Mouse (Mus musculus) Patski (cell line): ENCODE results near the gene Gm20388. TPM values are rescaled to one million over a fixed set of nuclear protein-coding genes. Genes with fewer than 3 reads are reported as not detected.

Experiments
- ATAC-seq: fragments of 100-300 bp; one replicate; pipeline ENCODE4 v1.8.0; 2021
- CTCF ChIA-PET: fragments of 350-600 bp; sonication (Branson Sonifier 250); formaldehyde crosslinking; loops from one replicate; lab custom pipeline; 2022; ENCODE audit warnings: inconsistent platforms; lab: Charles Lee
- POLR2A ChIA-PET: fragments of 350-600 bp; sonication (Branson Sonifier 250); formaldehyde crosslinking; loops from one replicate; lab custom pipeline; 2022; ENCODE audit warnings: antibody characterized with exemption, inconsistent platforms; lab: Charles Lee
- DNase-seq: peaks from one replicate; pipeline ENCODE4 v3.0.0-alpha.2; 2011; ENCODE audit warnings: low read depth, low spot score
- H3K27me3 ChIP-seq: fragments of 371-371 bp; one replicate; pipeline ENCODE4 v1.5.1; 2021
- CTCF ChIP-seq: fragments of 100-300 bp; IDR thresholded peaks from one replicate; pipeline ENCODE4 v1.5.1; 2021
- in situ Hi-C: fragments of 300-500 bp; cut with MboI; formaldehyde crosslinking; loops from 3 replicates; pipeline ENCODE4 v1.11.1; 2018; ENCODE audit warnings: low pct_unique_long_range_greater_than_20kb, mixed read lengths
- polyA plus RNA-seq: library from polyadenylated mRNA; unstranded; gene quantifications from one replicate; pipeline ENCODE4 v1.2.3, GENCODE M21; 2021

Gm20388 gene
- polyA plus RNA-seq, 1 experiment from 2014 or later: 86.7 TPM

DNA sequence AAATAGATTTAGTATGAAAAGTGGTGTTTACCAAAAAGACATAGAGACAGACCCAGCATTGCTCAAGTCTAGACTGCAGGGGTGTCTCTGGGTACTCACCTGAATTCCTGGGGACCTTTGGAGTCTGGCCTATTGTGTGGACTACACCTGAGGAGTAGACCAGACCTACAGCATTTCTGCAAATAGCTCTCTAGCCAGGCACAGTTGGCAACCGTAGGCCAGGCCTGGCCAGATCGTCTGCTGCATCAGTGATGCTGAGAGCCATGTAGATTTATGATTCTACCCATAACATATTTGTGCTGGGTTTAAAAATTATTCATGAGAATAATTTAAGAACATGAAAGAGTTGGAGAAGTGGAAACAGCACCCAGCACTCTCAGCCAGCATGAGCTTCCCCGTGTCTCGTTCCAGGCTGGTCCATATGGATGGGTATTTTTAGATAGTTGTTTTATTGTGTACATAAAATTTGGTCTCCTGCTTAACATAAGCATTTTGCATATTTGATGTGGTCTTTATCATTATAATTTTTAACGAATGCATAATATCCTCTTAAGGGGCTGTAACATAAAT is 4378.9 kb downstream of the Gm20388 start:
- POLR2A ChIA-PET: interaction anchor here (1.0 kb wide), 1 partner anchor 13 kb away, joined by 3 read pairs; no protein-coding TSS in a partner anchor
- CTCF ChIA-PET: no interaction called here
- no peaks in the 10 kb centered on the region for H3K27me3 ChIP-seq
- TF ChIP-seq CTCF: no peak
- in situ Hi-C loops: no loop called here
- ATAC-seq (no peak), DNase-seq (no peak)

DNA sequence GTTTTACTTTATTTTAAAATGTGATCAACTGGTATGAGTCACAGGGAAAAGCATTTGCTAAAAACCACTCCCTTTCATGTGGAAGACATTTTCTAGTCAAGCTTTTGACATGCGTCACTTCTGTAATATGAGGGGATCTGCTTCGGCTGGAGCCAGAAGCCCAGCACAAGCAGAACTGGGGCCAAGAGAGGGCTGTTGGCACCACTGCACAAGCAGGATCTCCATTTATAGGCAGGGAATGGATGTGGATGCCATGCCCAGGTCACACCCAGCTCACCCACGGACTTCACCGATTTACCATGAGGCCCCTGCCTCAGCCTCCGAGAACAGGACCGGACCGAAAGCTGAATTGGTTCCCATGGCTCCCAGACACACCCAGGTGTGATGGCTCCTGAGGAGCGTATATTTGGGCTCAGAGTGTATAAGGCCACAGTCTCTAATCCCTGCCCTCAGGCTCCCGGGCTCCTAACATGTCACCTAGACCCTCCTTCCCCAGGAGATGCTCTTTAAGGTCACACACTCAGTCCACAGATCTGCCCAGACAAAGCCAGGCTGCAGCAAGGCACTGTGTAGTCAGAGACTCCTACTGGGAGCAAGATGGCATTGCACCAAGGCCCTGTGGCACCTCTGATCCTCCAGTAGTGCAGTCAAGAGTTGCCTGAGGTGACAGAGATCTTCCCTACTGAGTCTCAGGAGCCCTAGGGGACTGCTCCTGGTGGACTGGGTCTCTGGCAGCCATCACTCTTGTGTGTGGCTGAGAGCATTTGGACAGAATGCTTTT is 4380.5 kb downstream of the Gm20388 start:
- no peak for DNase-seq
- in situ Hi-C loops: no loop called here
- ATAC-seq: peak; percentile 37
- CTCF ChIA-PET: interaction anchor here (1.1 kb wide), 1 partner anchor 241 kb away, joined by 3 read pairs; no protein-coding TSS in a partner anchor
- POLR2A ChIA-PET: no interaction called here
- no peak for TF ChIP-seq CTCF
- H3K27me3 ChIP-seq: no peaks in the 10 kb centered on the region

DNA sequence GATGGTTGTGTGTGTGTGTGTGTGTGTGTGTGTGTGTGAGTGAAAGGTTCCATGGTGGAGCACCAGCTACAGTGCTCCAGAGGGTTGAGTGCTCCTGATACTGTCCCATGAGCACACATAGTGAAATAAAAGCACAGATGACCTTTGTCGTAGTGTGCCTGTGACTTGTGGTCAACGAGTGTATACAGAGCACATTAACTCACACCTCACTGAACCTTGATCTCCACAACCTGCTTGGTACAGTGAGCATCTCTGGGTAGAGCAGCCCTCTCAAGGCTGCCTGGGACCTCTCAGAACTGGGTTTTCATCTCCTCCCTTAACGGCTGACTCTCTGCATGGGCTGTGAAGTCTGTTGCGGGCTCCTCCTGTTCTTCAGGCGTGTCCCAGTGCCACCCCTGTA is 4381.1 kb downstream of the Gm20388 start:
- H3K27me3 ChIP-seq: no peaks in the 10 kb centered on the region
- DNase-seq (no peak), ATAC-seq (no peak)
- in situ Hi-C loops: no loop called here
- no peak for TF ChIP-seq CTCF
- CTCF ChIA-PET: interaction anchor here (1.1 kb wide), 1 partner anchor 241 kb away, joined by 3 read pairs; no protein-coding TSS in a partner anchor
- POLR2A ChIA-PET: interaction anchor here (0.6 kb wide), 1 partner anchor 23 kb away, joined by 3 read pairs; no protein-coding TSS in a partner anchor

DNA sequence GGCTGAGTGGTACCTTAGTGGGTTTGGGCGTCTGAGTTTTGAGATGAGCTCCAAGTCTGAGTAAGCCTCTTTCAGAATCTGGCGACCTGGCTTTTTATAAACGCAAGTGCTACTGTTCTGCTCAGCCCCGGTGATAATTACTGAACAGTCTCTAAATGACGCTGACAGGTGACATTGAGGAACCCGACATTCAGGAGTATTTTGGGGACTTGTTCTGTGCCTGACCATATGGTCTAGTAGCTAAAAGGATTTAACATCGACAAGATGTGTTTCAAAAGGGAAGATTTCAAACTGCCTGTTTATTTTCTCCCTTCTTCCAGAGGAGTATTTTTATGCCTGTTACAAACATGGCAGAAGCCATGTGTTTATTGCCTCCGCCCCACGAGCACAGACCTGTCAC is 4382.3 kb downstream of the Gm20388 start:
- no peaks in the 10 kb centered on the region for H3K27me3 ChIP-seq
- ChIA-PET CTCF (no interaction called here), POLR2A (no interaction called here)
- ATAC-seq (no peak), DNase-seq (no peak)
- in situ Hi-C loops: no loop called here
- no peak for TF ChIP-seq CTCF

DNA sequence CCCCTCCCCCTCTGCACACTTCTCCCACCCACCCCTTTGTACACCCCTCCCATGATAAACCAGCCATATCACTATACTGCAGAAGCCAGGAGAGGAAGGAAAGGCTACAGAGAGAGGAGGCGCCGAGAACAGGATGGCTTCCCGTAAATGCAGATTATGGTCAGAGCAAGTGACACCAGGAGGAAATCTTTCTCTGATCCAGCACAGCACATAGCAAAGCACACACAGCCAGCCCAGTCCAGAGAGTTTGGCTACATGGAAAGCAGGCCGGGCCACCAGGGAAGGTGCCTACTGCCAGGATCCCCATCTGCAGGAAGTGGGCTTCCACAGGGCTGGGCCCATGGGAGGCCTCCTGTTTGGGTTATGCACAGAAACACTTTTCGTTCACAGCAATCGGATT is 4383.8 kb downstream of the Gm20388 start:
- no peak for ATAC-seq
- ChIA-PET POLR2A (no interaction called here), CTCF (interaction anchor here (1.0 kb wide), 1 partner anchor 227 kb away, joined by 3 read pairs; no protein-coding TSS in a partner anchor)
- TF ChIP-seq CTCF: no peak
- H3K27me3 ChIP-seq: no peaks in the 10 kb centered on the region
- no peak for DNase-seq
- in situ Hi-C loops: no loop called here

DNA sequence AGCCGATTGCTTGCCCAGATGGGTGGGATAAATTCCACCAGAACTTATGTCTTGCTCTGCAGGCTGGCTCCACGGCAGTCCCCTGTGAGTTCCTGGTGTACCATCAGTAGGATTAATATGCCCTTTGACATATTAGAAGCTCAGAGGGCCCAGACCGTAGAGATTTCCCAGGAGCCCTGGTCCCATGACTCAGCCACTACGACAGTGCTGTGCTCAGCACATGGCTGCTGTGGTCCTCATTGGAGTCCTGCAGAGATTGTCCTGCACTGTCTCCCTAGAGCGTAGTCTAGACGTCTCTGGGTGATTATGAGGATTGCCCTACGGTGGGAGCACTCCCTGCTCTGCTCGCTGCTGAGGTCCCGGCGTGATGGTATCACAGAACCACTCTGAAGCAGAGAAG is 4384.3 kb downstream of the Gm20388 start:
- DNase-seq (no peak), ATAC-seq (no peak)
- POLR2A ChIA-PET: interaction anchor here (0.5 to 1.5 kb wide), 2 partner anchors 11 to 309 kb away, joined by 3 to 4 read pairs; no protein-coding TSS in a partner anchor
- CTCF ChIA-PET: interaction anchor here (1.0 to 2.2 kb wide), 2 partner anchors 12 to 228 kb away, joined by 3 to 9 read pairs; no protein-coding TSS in a partner anchor
- no peak for TF ChIP-seq CTCF
- in situ Hi-C loops: no loop called here
- H3K27me3 ChIP-seq: no peaks in the 10 kb centered on the region

DNA sequence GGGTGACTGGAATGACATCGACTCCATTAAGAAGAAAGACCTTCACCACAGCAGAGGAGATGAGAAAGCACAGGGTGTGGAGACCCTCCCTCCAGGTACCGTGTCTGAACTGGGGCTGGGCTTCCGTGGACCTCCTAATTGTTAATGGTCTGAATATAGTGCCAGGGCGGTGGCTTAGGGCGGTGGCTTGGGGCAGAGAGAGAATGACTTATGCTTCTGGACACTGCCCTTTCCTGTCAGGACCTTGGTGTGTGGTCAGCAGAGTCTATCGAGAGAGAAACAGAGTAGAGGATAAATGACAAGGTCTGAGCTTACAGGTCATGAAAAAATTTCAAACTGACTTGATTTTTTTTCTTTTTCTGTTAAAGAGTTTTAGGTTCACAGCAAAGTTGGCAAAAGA is 4384.7 kb downstream of the Gm20388 start:
- CTCF ChIA-PET: interaction anchor here (1.0 to 2.2 kb wide), 2 partner anchors 11 to 228 kb away, joined by 3 to 9 read pairs; no protein-coding TSS in a partner anchor
- DNase-seq: no peak
- ATAC-seq: no peak
- in situ Hi-C loops: no loop called here
- POLR2A ChIA-PET: interaction anchor here (0.5 to 1.5 kb wide), 3 partner anchors 11 to 309 kb away, joined by 3 to 4 read pairs (median 3); no protein-coding TSS in a partner anchor
- no peak for TF ChIP-seq CTCF
- no peaks in the 10 kb centered on the region for H3K27me3 ChIP-seq

DNA sequence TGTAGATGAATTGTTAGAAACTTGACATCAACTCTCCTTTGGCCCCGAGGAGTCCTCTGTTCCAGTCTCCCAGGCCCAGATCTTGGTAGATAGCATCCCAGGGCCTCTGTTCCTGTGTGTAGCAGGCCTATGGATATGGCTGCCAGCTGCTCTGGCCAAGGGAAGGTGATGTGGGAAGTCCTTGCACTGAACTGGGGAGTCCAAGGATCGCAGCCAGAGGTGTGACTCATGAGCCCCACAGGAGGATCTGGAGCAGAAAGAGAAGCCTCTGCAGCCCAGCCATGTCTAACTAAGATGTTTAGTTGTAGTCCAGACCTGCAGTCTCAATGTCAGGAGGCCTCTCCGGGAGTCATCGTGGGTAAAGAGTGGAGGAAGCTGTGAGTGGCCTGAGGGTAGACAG is 4390.9 kb downstream of the Gm20388 start:
- TF ChIP-seq CTCF: no peak
- DNase-seq: peak; percentile 78
- in situ Hi-C loops: no loop called here
- H3K27me3 ChIP-seq: no peaks in the 10 kb centered on the region
- POLR2A ChIA-PET: interaction anchor here (1.4 kb wide), 1 partner anchor 15 kb away, joined by 4 read pairs; no protein-coding TSS in a partner anchor
- CTCF ChIA-PET: no interaction called here
- ATAC-seq: peak; percentile 72

DNA sequence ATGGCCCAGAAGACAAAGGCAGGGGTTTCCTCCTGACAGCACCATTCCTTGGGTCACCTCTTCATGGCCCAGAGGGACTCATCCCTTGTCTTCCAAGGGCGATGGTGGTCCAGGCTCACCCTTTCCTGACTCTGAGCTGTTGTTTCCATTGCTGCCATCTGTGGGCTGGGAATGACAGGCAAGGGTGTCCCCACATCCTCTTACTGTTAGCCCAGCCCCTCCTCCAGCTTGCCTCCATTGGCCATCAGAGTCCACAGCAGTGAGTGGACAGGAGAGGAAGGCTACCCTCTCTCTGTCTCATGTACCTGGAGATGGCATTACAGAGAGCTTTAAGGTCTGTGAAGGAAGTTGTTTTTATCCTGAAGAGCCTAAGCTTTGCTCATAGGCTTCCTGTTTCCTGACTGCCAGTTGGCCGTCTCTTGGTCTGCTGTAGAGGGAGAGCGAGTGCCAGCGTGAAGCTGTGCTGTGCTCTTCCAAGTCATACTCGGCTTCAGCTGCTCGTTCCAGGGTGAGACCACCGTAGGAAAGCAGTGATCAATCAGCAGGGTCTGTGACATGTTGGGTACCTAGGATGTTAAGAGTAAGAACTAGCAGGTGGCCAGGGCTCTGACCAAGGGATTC is 4391.4 kb downstream of the Gm20388 start:
- in situ Hi-C loops: no loop called here
- POLR2A ChIA-PET: interaction anchor here (1.4 kb wide), 1 partner anchor 15 kb away, joined by 4 read pairs; no protein-coding TSS in a partner anchor
- ATAC-seq: no peak

DNA sequence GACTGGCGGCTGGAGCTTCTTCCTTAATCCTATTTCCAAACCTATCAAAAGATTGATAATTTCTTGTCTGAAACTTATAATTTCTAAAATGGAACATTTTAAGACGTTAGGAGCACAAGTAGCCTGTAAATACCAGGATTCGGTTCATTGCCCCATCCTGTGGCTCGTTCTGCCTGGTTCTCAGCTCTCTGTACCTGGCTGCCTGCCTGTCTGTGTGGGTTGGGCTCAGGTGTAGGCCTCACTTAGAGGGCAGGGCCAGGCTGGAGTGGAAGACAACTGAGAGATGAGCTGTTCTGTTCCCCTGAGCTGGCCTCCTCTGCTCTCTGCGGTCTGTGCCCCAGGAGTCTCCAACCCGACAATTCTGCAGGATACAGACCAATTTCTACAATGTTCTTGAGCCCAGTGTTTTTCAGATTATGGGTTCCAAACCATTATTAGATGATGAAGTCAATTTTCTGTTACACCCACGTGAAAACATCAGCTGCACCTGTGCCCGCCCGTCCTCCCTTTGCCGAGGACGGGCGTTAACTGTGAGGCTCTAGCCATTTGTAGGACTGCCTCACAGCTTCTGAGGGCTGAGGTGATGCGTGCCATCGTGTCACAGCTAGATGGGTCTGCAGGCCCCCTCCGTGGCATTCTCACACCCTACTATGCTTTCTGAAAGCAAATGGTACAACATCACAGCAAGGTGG is 4392.7 kb downstream of the Gm20388 start:
- DNase-seq (no peak), ATAC-seq (no peak)
- no peaks in the 10 kb centered on the region for H3K27me3 ChIP-seq
- no peak for TF ChIP-seq CTCF
- POLR2A ChIA-PET: no interaction called here
- CTCF ChIA-PET: no interaction called here
- in situ Hi-C loops: no loop called here

More for the DNA sequence above, 4391.4 kb downstream of the Gm20388 start:
- CTCF ChIA-PET: no interaction called here
- H3K27me3 ChIP-seq: no peaks in the 10 kb centered on the region
- no peak for DNase-seq
- no peak for TF ChIP-seq CTCF
